22 mouse cellular contexts compared by ENCODE assay signal in genomic region chr11:5983629-5984028, GRCm38 (mm10). TPM values are rescaled to one million over a fixed set of nuclear protein-coding genes. Genes with fewer than 3 reads are reported as not detected.
A peak's percentile ranks its signal among the peaks of the same experiment; 100 is the strongest.
DNase-seq lines count a peak whose midpoint lies in the region; ATAC-seq and TF ChIP-seq lines count a peak whose summit lies in the region.
"Had no signal": no experiment of that assay in that cellular context is flagged by ENCODE, and none has a peak within 500 bp of the region (broad histone marks: within the 10 kb centered on the region; RNA-seq: fewer than 3 reads in every experiment).

No protein-coding gene starts in this region.

- H3K4me3 ChIP-seq in midbrain, embryonic 11.5 days (ENCODE audit: low read depth, low read length) = no peak overlapping the region
- no peak overlapping the region for H3K4me3 ChIP-seq in midbrain, postnatal 0 days (ENCODE audit: low read depth, low read length)
- no peak overlapping the region for H3K4me3 ChIP-seq in hindbrain, postnatal 0 days (ENCODE audit: low read length)
- H3K4me3 ChIP-seq: embryonic facial prominence, embryonic 15.5 days; erythroblast, embryonic 14.5 days; forebrain, embryonic 10.5 days; heart, embryonic 13.5 days; hindbrain, embryonic 15.5 days had no signal

- no peaks in the 10 kb centered on the region for H3K4me1 ChIP-seq in midbrain, embryonic 11.5 days (ENCODE audit: control insufficient read depth, insufficient read depth, low read length)
- H3K4me1 ChIP-seq in midbrain, postnatal 0 days (ENCODE audit: insufficient read depth, low read length) = no peaks in the 10 kb centered on the region
- H3K4me1 ChIP-seq in hindbrain, postnatal 0 days (ENCODE audit: insufficient read depth, low read length) = no peaks in the 10 kb centered on the region
- H3K4me1 ChIP-seq: embryonic facial prominence, embryonic 15.5 days; heart, embryonic 13.5 days; hindbrain, embryonic 15.5 days had no signal

- DNase-seq in midbrain, embryonic 11.5 days (ENCODE audit: low spot score, missing footprints) = peak; percentile 26
- no peak for DNase-seq in midbrain, postnatal 0 days (ENCODE audit: low spot score)
- peak; percentile 71 for DNase-seq in cerebellum, adult 8-10 months
- DNase-seq in cerebellum, postnatal 14 days = peak; percentile 71 to 80
- no peak for DNase-seq in thymus, postnatal 4 days
- DNase-seq in hindbrain, postnatal 0 days (ENCODE audit: low spot score) = no peak
- DNase-seq in kidney, adult 8-10 months = no peak
- DNase-seq: adrenal gland, postnatal 10 days; embryo, embryonic 11 days; gastrocnemius, postnatal 36 days; heart, adult 11 months; heart, postnatal 36 days had no signal

- H3K9me3 ChIP-seq in midbrain, embryonic 11.5 days (ENCODE audit: control insufficient read depth, low read length) = no peaks in the 10 kb centered on the region
- no peaks in the 10 kb centered on the region for H3K9me3 ChIP-seq in midbrain, postnatal 0 days (ENCODE audit: low read length)
- H3K9me3 ChIP-seq in hindbrain, postnatal 0 days (ENCODE audit: low read length) = no peaks in the 10 kb centered on the region
- H3K9me3 ChIP-seq: embryonic facial prominence, embryonic 15.5 days; forebrain, embryonic 10.5 days; heart, embryonic 13.5 days; hindbrain, embryonic 15.5 days had no signal

- no peak overlapping the region for H3K27ac ChIP-seq in midbrain, embryonic 11.5 days (ENCODE audit: low read depth, low read length)
- H3K27ac ChIP-seq in midbrain, postnatal 0 days (ENCODE audit: low read depth, low read length) = no peak overlapping the region
- H3K27ac ChIP-seq in hindbrain, postnatal 0 days = no peak overlapping the region
- H3K27ac ChIP-seq: embryonic facial prominence, embryonic 15.5 days; forebrain, embryonic 10.5 days; heart, embryonic 13.5 days; hindbrain, embryonic 15.5 days had no signal

- H3K27me3 ChIP-seq in midbrain, embryonic 11.5 days (ENCODE audit: control insufficient read depth, insufficient read depth, low read length) = no peaks in the 10 kb centered on the region
- no peaks in the 10 kb centered on the region for H3K27me3 ChIP-seq in midbrain, postnatal 0 days (ENCODE audit: insufficient read depth, low read length)
- H3K27me3 ChIP-seq in hindbrain, postnatal 0 days (ENCODE audit: insufficient read depth, low read length) = no peaks in the 10 kb centered on the region
- H3K27me3 ChIP-seq: embryonic facial prominence, embryonic 15.5 days; heart, embryonic 13.5 days; hindbrain, embryonic 15.5 days had no signal

- H3K9ac ChIP-seq in midbrain, embryonic 11.5 days (ENCODE audit: low read length) = no peak overlapping the region
- no peak overlapping the region for H3K9ac ChIP-seq in midbrain, postnatal 0 days (replicated peaks; ENCODE audit: low read length, poor library complexity, severe bottlenecking)
- H3K9ac ChIP-seq in hindbrain, postnatal 0 days (replicated peaks; ENCODE audit: low read length) = no peak overlapping the region
- H3K9ac ChIP-seq: embryonic facial prominence, embryonic 15.5 days; heart, embryonic 13.5 days; hindbrain, embryonic 15.5 days had no signal

- no peaks in the 10 kb centered on the region for H3K36me3 ChIP-seq in midbrain, embryonic 11.5 days (ENCODE audit: control insufficient read depth, insufficient read depth, low read length)
- H3K36me3 ChIP-seq in midbrain, postnatal 0 days (ENCODE audit: insufficient read depth, low read length) = peaks cover 65% of the 10 kb centered on the region
- H3K36me3 ChIP-seq in hindbrain, postnatal 0 days (ENCODE audit: insufficient read depth, low read length) = peaks cover 3% of the 10 kb centered on the region; the same call in 1 of the 2 replicates
- H3K36me3 ChIP-seq: embryonic facial prominence, embryonic 15.5 days; forebrain, embryonic 10.5 days; heart, embryonic 13.5 days had no signal

- 88% methylated on average over 5 of the region's 5 CpGs for WGBS in midbrain, embryonic 11.5 days
- WGBS in midbrain, postnatal 0 days = 95% methylated on average over 5 of the region's 5 CpGs
- WGBS in hindbrain, postnatal 0 days = 87% methylated on average over 5 of the region's 5 CpGs

- TF ChIP-seq CTCF in midbrain, postnatal 0 days (IDR thresholded peaks at IDR 0.05) = no peak
- no peak for TF ChIP-seq CTCF in hindbrain, postnatal 0 days (IDR thresholded peaks at IDR 0.05; ENCODE audit: low read depth)

- H3K4me2 ChIP-seq in midbrain, embryonic 11.5 days = no peak overlapping the region
- H3K4me2 ChIP-seq in midbrain, postnatal 0 days (ENCODE audit: low read depth, low read length, poor library complexity, severe bottlenecking) = no peak overlapping the region
- H3K4me2 ChIP-seq in hindbrain, postnatal 0 days (ENCODE audit: low read depth, low read length) = no peak overlapping the region
- H3K4me2 ChIP-seq: embryonic facial prominence, embryonic 15.5 days; heart, embryonic 13.5 days; hindbrain, embryonic 15.5 days had no signal

- no peak for ATAC-seq in midbrain, embryonic 11.5 days (ENCODE audit: low FRiP score)
- no peak for ATAC-seq in midbrain, postnatal 0 days (ENCODE audit: low FRiP score)
- ATAC-seq in hindbrain, postnatal 0 days = no peak
- ATAC-seq: forebrain, embryonic 14.5 days; inflammation-experienced regulatory T-cells, adult 6 months; intestine, postnatal 0 days had no signal

RNA-seq across cellular contexts. Expression of gene Ykt6, which starts 28.1 kb away (rescaled TPM):
- 27.2 and 29.4 TPM in 2 replicates for polyA plus RNA-seq in midbrain, embryonic 11.5 days (2014; fragmentation: Nextera tagmentation; extraction: Ambion mirVana)
- total RNA-seq in midbrain, postnatal 0 days (2014; rRNA removed) = 148 and 151 TPM in 2 replicates
- polyA plus RNA-seq in midbrain, postnatal 0 days (2015; fragmentation: Nextera tagmentation; extraction: Ambion mirVana) = 87.0 and 89.0 TPM in 2 replicates
- 130 TPM in 2 replicates for total RNA-seq in hindbrain, postnatal 0 days (2014; rRNA removed)
- polyA plus RNA-seq in hindbrain, postnatal 0 days (2015; fragmentation: Nextera tagmentation; extraction: Ambion mirVana) = 72.3 and 81.7 TPM in 2 replicates

RNA-seq across cellular contexts. Expression of gene Gck, which starts 33.7 kb away (rescaled TPM):
- 1.5 and 1.8 TPM in 2 replicates for polyA plus RNA-seq in midbrain, embryonic 11.5 days (2014; fragmentation: Nextera tagmentation; extraction: Ambion mirVana)
- 7.6 and 7.7 TPM in 2 replicates for total RNA-seq in midbrain, postnatal 0 days (2014; rRNA removed)
- polyA plus RNA-seq in midbrain, postnatal 0 days (2015; fragmentation: Nextera tagmentation; extraction: Ambion mirVana) = 13.2 and 14.1 TPM in 2 replicates
- total RNA-seq in hindbrain, postnatal 0 days (2014; rRNA removed) = 3.2 and 9.1 TPM in 2 replicates
- polyA plus RNA-seq in hindbrain, postnatal 0 days (2015; fragmentation: Nextera tagmentation; extraction: Ambion mirVana) = 7.1 and 7.5 TPM in 2 replicates
- total RNA-seq: MEL had no signal
- polyA plus RNA-seq: C2C12; erythroblast, embryonic 14.5 days; inflammation-experienced regulatory T-cells, adult 6 months had no signal

Comparison
In these comparisons a context has a peak if more than half of its experiments do, and no peak if none do; other contexts are left out.
1. DNase-seq: peak in midbrain, embryonic 11.5 days (single experiment), cerebellum, adult 8-10 months (single experiment) and cerebellum, postnatal 14 days (2 of 2); none in midbrain, postnatal 0 days (single experiment), thymus, postnatal 4 days (single experiment), hindbrain, postnatal 0 days (single experiment) and kidney, adult 8-10 months (0 of 2).